Mouse (Mus musculus): ENCODE data around the gene Exosc3. TPM values are rescaled to one million over a fixed set of nuclear protein-coding genes. Genes with fewer than 3 reads are reported as not detected.
A peak's percentile ranks its signal among the peaks of the same experiment; 100 is the strongest.
"Not testable (repeated sequence)": the region's sequence is repeated elsewhere in the genome, so short reads cannot be mapped to it uniquely, and the experiment has no call there.

The Exosc3 gene
- total RNA-seq (2021) = 10 to 100 TPM; 13.4 to 13.7 TPM

- intact Hi-C loops (cut with DNase I) = no loop called here
Observed at GRCm38 (mm10) chr4:45342286-45343155, at the start of gene Exosc3. Gene Exosc3, minus strand, starts transcription at chr4:45342732.

GRCm38 (mm10) chr4:45392099-45392498 lies 49.6 kb upstream of the Exosc3 start:
- intact Hi-C loops (cut with DNase I) = no loop called here
- no peak for DNase-seq

More at GRCm38 (mm10) chr4:45342286-45343155, at the start of gene Exosc3:
- DNase-seq = peak; percentile 43

- intact Hi-C loops (cut with DNase I) = not testable (repeated sequence)
Observed at GRCm38 (mm10) chr4:45387296-45387695, 44.8 kb upstream of the Exosc3 start.

GRCm38 (mm10) chr4:45382133-45382532 lies 39.6 kb upstream of the Exosc3 start:
- DNase-seq; intact Hi-C loops (cut with DNase I): not testable (repeated sequence)

More at GRCm38 (mm10) chr4:45387296-45387695, 44.8 kb upstream of the Exosc3 start:
- not testable (repeated sequence) for DNase-seq

- intact Hi-C loops (cut with DNase I); DNase-seq: not testable (repeated sequence)
Observed at GRCm38 (mm10) chr4:45380903-45381580, 38.5 kb upstream of the Exosc3 start.

GRCm38 (mm10) chr4:45376573-45376972 lies 34.0 kb upstream of the Exosc3 start:
- DNase-seq = no peak
- intact Hi-C loops (cut with DNase I) = no loop called here

- intact Hi-C loops (cut with DNase I) = no loop called here
- no peak for DNase-seq
Observed at GRCm38 (mm10) chr4:45374879-45375278, 32.3 kb upstream of the Exosc3 start.

GRCm38 (mm10) chr4:45371261-45371660 lies 28.7 kb upstream of the Exosc3 start:
- intact Hi-C loops (cut with DNase I) = no loop called here
- DNase-seq = no peak

GRCm38 (mm10) chr4:45356653-45357052 lies 14.1 kb upstream of the Exosc3 start:
- no peak for DNase-seq
- intact Hi-C loops (cut with DNase I) = no loop called here

- intact Hi-C loops (cut with DNase I) = no loop called here
- peak; percentile 94 for DNase-seq
Observed at GRCm38 (mm10) chr4:45341669-45342249, 773 bp downstream of the Exosc3 start, which contains the start of gene Dcaf10. Gene Dcaf10, plus strand, starts transcription at chr4:45342101.

- DNase-seq = no peak
- intact Hi-C loops (cut with DNase I) = no loop called here
Observed at GRCm38 (mm10) chr4:45341226-45341625, 1.3 kb downstream of the Exosc3 start.

- no peak for DNase-seq
- intact Hi-C loops (cut with DNase I) = no loop called here
Observed at GRCm38 (mm10) chr4:45332466-45332865, 10.1 kb downstream of the Exosc3 start.

GRCm38 (mm10) chr4:45331139-45331538 lies 11.4 kb downstream of the Exosc3 start:
- intact Hi-C loops (cut with DNase I) = no loop called here
- DNase-seq = no peak

- peak; percentile 79 for DNase-seq
- intact Hi-C loops (cut with DNase I) = no loop called here
Observed at GRCm38 (mm10) chr4:45320159-45320816, 22.2 kb downstream of the Exosc3 start.

GRCm38 (mm10) chr4:45311056-45311455 lies 31.5 kb downstream of the Exosc3 start:
- DNase-seq = no peak
- intact Hi-C loops (cut with DNase I) = no loop called here

- intact Hi-C loops (cut with DNase I) = loop anchor here (10.0 kb wide), 1 partner anchor 274 kb away; no protein-coding TSS in a partner anchor
- DNase-seq = no peak
Observed at GRCm38 (mm10) chr4:45308606-45309005, 33.9 kb downstream of the Exosc3 start.

GRCm38 (mm10) chr4:45308046-45308445 lies 34.5 kb downstream of the Exosc3 start:
- peak; percentile 31 for DNase-seq
- intact Hi-C loops (cut with DNase I) = loop anchor here (10.0 kb wide), 1 partner anchor 273 kb away; no protein-coding TSS in a partner anchor

GRCm38 (mm10) chr4:45305536-45305935 lies 37.0 kb downstream of the Exosc3 start:
- intact Hi-C loops (cut with DNase I) = loop anchor here (10.0 kb wide), 1 partner anchor 271 kb away; no protein-coding TSS in a partner anchor
- DNase-seq = no peak

GRCm38 (mm10) chr4:45296662-45297564 lies 45.6 kb downstream of the Exosc3 start, which contains the start of gene Trmt10b:
Gene Trmt10b, plus strand, starts transcription at chr4:45297127.
- DNase-seq = peak; percentile 72
- intact Hi-C loops (cut with DNase I) = no loop called here
